Mouse (Mus musculus) stomach, postnatal 0 days (tissue): Measurements from ENCODE around the gene Amh.

Experiments used
- CTCF ChIP-seq: IDR thresholded peaks from 2 replicates; pipeline ENCODE4 v1.5.1; 2016; ENCODE audit warnings: antibody characterized with exemption, low read depth, mild to moderate bottlenecking, moderate library complexity
- EP300 ChIP-seq: optimal IDR thresholded peaks from 2 replicates; pipeline ENCODE3; 2016; ENCODE audit warnings: antibody characterized with exemption

- TF ChIP-seq CTCF (no peak), EP300 (no peak)
Observed at GRCm38 (mm10) chr10:80766161-80766815, 38.8 kb upstream of the Amh start.
